Mouse (Mus musculus) heart, postnatal 4 days (tissue): ENCODE results near the gene Rragd. TPM values are rescaled to one million over a fixed set of nuclear protein-coding genes. Genes with fewer than 3 reads are reported as not detected.
"Not testable (repeated sequence)": the region's sequence is repeated elsewhere in the genome, so short reads cannot be mapped to it uniquely, and the experiment has no call there.

ENCODE experiments used
- DNase-seq: peaks from one replicate; pipeline ENCODE4 v3.0.0; 2021
- total RNA-seq, 2 experiments: library from RNA; stranded (reverse); gene quantifications; 2 replicates each; pipeline ENCODE4 v1.2.3; 2021

Rragd gene
- total RNA-seq, 2 experiments from 2014 or later, result 81.7 to 84.3 TPM

GRCm38 (mm10) chr4:32987006-32987405 is 4.2 kb downstream of the Rragd start:
- no peak for DNase-seq

- no peak for DNase-seq
These were observed 6.5 kb downstream of the Rragd start for GRCm38 (mm10) chr4:32989346-32989745.

DNA sequence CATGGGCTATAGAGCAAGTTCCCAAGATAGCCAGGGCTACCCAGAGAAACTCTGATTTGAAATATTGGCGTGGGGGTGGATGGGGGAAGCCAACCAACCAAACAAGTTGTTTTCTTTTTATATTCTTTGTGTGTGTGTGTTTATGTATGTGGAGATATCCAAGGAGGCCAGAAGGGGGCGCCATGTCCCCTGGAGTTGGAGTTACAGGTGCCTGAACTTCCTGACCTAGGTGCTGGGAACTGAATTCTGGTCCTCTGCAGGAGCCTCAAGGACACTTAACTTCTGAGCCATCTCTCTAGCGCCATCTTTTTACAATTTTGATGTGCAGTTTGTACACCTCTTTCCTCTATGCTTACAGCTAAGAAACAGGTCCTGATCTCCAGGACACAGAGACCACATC is 11.3 kb downstream of the Rragd start:
- no peak for DNase-seq

GRCm38 (mm10) chr4:32996083-32996482 is 13.2 kb downstream of the Rragd start:
- DNase-seq, result no peak

GRCm38 (mm10) chr4:32997571-32997970 is 14.7 kb downstream of the Rragd start:
- no peak for DNase-seq

DNA sequence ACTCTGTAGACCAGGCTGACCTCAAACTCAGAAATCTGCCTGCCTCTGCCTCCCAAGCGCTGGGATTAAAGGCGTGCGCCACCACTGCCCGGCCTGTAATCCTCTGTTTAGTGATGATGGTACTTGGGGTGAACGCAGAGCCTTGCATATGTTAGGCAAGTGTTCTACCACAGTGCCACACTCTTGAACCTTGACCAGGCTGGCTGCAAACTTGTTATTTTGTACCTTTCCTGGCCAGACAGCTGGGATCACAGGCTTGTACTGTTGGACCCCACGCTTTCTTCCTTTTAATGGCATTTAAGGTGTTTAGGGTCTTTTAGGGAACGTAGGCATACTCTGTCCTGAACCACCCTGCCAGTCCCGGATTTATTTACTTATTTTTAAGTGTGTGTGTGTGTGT is 16.2 kb downstream of the Rragd start:
- no peak for DNase-seq

- DNase-seq, result no peak
These were observed 19.2 kb downstream of the Rragd start for GRCm38 (mm10) chr4:33002081-33002480.

GRCm38 (mm10) chr4:33005595-33006470 is 23.0 kb downstream of the Rragd start:
- not testable (repeated sequence) for DNase-seq

DNA sequence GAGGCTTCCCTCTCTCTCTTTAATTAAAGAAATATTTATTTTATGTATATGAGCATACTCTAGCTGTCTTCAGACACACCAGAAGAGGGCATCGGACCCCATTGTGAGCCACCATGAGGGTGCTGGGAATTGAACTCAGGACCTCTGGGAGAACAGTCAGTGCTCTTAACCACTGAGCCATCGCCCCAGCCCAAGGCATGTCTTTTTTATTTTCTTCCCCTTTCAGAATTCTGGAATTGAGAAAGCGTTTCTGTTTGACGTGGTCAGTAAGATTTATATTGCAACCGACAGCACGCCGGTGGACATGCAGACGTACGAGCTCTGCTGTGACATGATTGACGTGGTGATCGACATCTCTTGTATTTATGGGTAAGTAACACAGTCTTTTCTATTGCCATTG is 24.0 kb downstream of the Rragd start:
- DNase-seq, result no peak

- DNase-seq, result no peak
These were observed 24.8 kb downstream of the Rragd start for GRCm38 (mm10) chr4:33007443-33008217.

DNA sequence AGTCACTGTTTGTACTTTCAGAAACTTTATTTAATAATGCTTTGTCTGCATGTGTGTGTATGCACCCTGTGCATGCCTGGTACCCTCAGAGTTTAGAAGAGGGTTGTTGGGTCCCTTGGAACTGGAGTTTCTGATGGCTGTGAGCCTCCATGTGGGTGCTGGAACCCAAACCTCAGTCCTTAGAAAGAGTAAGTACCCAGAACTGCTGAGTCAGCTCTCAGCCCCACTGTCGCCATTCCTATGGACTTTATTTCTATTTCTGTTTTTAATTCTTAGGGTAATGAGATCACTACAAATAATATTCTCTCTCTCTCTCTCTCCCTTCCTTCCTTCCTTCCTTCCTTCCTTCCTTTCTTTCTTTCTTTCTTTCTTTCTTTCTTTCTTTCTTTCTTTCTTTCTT is 27.2 kb downstream of the Rragd start:
- no peak for DNase-seq

DNA sequence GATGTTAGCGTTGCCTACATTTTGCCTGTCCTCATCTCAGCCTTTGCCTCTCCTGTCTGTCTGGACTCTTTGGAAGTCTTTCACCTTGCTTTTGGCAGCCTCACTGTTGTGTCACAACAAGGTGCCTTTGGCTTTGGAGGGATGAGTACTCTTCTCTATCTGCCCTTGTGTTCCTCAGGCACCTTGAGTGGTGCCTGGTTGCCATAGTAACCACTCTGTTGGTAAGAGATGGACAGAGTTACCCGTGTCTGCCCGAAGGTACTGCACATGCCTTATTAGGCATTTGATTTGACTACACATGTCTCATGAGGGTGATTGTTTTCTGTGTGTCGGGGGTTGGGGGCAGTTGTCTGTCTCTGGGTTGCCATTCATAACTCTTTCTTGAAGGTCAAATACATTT is 29.6 kb downstream of the Rragd start:
- no peak for DNase-seq

DNA sequence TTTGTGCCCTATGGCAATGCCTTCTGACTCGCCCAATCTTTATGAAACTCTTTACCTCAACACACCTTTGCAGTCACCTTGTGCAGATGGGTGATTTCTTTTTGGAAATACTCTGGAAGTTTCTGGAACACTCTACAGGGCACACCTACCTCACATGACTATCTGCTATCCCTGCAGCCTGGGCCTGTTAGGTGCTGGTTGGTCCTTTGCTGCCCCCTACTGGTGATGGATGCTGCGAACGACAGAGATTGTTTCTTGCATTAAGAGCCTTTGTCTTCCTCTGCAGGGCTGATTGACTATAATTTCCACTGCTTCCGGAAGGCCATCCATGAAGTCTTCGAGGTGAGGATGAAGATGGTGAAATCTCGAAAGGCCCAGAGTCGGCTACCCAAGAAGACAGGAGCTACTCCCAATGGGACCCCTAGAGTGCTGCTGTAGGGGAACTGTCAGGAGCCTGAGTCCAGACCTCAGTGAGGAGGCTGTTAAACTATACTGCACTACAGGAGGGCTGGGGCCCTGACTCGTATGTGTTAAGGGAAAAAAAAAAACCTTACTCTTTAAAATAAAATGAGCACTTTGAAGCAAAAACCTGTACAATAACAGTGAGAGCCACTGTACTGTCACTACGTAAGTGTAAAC is 35.6 kb downstream of the Rragd start:
- peak; percentile 92 for DNase-seq

DNA sequence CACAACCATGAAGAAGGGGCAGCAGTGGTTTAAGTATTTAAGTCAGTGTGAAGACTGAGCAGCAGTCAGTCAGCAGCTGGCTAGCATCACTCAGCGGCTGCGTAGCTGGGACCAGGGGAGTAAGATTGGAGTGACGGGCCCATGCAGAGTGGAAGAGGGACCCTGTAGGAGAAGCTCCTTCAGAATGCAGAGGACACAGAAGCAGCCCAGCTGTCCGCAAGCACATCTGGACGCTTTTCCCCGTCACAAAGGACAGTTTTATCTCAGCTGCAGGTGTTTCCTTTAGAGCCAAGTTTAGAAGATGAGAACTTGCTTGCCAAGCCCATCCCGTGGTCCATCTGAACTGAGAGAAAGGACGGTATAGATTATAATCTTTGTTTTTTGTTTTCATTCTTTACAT is 41.6 kb downstream of the Rragd start:
- DNase-seq, result peak; percentile 37

DNA sequence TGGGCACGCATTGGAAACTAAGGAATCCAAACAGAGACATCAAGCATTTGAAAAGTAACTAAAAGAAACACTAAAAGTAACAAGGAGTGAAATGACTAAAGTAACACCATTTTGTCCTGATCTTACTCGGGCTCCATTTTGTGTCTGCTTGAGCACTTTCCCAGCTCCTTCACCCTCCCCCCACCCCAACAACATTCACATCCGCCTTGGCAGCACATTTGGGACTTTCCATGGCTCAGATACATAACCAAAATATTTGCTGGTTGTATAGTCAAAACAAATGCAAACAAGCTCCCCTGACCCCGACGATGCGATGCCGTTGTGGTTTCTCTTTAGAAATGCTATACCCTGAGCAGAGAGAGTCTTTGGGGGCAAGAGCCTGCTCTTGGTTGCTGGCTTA is 46.3 kb downstream of the Rragd start:
- no peak for DNase-seq

GRCm38 (mm10) chr4:33030264-33031194 is 47.7 kb downstream of the Rragd start:
- peak; percentile 30 for DNase-seq

DNA sequence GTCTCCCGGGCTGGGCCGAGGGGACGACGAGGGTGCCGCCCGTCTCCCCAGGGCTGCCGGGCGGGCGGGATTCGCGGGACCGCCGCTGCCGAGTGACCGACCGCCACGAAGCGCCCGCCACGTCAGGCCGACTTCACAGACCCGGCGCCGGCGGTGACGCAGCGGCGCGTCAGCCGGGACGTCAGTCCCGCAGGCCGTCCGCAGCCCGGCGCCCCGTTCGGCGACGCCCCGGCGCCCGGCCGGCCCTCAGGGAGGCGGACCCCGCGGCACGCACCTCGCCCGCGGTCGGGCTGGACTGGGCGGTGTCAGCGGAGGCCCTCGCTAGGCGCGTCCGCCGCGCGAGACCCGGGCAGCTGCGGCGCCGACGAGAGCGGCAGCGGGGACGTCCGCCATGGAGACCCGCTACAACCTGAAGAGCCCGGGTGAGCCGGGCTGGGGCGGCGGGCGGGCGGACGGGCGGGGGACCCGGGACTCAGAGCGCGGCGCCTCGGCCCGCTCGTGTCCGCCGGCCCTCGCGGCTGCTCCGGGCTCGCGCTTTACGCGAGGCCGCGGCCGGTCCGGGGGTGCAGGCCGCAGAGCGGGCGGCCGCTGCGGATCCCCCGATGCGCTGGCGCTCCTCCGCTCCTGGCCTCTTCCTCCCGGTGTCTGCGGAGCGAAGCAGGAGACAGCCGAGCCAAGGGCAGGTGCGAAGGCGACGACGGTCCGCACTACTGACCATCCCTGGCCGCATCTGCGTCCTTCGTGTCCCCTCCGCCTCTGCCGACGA is 48.5 kb downstream of the Rragd start, which contains the start of gene Ube2j1:
Gene Ube2j1, plus strand, starts transcription at position 222 of the 766 bp plus-strand sequence.
- peak; percentile 92 for DNase-seq

DNA sequence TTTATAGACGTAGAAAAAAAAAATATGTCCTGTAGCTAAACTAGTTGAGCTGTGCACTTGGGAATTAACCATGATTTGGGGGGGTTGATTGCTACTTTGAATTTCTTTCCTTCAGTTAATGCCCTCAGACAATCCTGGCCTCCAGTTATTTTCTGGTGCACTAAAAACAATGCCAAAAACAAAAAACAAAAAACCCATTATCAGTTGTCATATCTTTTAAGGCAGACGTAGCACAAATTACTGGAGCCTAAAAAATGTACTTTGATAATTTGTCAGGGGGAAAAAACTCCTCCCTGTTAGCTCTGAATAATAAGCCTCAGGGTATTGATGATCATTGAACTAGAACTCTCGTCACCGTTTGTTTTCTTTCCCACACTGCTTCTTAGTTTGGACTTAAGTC is 49.2 kb downstream of the Rragd start:
- no peak for DNase-seq

- DNase-seq, result no peak
These were observed 50.7 kb downstream of the Rragd start for GRCm38 (mm10) chr4:33033515-33033914.

DNA sequence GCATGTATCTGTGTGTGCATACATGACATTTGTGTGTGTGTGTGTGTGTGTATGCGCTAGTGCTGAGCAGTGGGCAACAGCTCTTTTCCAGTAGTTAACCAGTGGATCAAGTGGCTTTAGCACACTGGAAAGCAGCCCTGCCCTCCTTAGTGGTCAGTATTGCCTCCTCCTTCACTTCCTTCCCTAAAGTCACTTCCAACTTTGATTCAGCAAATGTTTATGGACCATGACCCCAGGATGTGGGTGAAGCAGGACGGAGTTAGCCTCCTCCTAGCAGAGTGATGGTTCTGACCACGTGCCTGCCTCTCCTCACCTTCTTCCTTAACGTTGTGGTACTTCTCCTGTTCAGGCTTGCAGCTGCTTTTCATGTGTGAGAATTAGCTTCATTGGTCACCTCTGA is 57.0 kb downstream of the Rragd start:
- no peak for DNase-seq

GRCm38 (mm10) chr4:33049601-33050000 is 66.8 kb downstream of the Rragd start:
- no peak for DNase-seq
